Mouse (Mus musculus): ENCODE results near the gene Tbc1d22a.

DNA sequence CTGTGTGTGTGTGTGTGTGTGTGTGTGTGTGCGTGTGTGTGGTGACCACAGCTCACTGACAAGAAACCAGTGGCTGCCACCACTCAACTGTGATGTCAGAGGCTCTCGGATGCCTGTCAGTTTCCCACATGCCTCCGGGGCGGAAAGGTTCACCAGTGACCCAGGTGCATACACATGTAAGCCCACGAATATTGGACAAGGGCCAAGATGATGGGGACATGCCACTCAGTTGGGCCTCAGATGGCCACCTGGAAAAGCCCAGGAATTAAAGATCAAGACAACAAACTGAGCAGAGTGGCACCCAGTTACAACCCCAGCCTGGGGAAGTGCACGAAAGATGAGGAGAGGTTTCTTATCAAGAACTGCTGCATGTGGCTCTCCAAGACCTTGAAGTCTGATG, 41.7 kb upstream of the Tbc1d22a start:
- no peak for TF ChIP-seq CTCF (IDR thresholded peaks at IDR 0.05; ENCODE audit: extremely low read depth, insufficient read length, insufficient replicate concordance, low read depth, low read length)
- TF ChIP-seq POLR2A (IDR thresholded peaks at IDR 0.05; ENCODE audit: low read depth, low read length) = no peak
